Mouse (Mus musculus) small intestine, adult 2 months (tissue): ENCODE measurements around the gene Ptprk.

Experiments used
- CTCF ChIP-seq: fragments of 200-500 bp; IDR thresholded peaks from 2 replicates; pipeline ENCODE4 v1.5.1; 2012; ENCODE audit warnings: low read depth, mild to moderate bottlenecking, control low read depth, inconsistent platforms, low read length, moderate library complexity, mixed read lengths; ENCODE audit not compliant: insufficient replicate concordance, insufficient read length; ENCODE audit errors: extremely low read depth
- POLR2A ChIP-seq: fragments of 200-500 bp; IDR thresholded peaks from 2 replicates; pipeline ENCODE4 v1.6.1; 2012; ENCODE audit warnings: low read depth, mild to moderate bottlenecking, control low read depth, inconsistent platforms, low read length, moderate library complexity

- TF ChIP-seq CTCF: no peak
- TF ChIP-seq POLR2A: no peak
Measured at GRCm38 (mm10) chr10:28184675-28185074, 110.1 kb downstream of the Ptprk start.
